Mouse (Mus musculus) left cerebral cortex, adult 9 months (tissue): ENCODE data around the gene Fbxl13.

ENCODE experiments used
- DNase-seq, 2 experiments: peaks; one replicate each; pipeline ENCODE4 v3.0.0; 2022; ENCODE audit warnings: low spot score in 2 of 2

The Fbxl13 gene

GRCm38 (mm10) chr5:21575210-21575550 is 70.3 kb downstream of the Fbxl13 start:
- no peak for DNase-seq

DNA sequence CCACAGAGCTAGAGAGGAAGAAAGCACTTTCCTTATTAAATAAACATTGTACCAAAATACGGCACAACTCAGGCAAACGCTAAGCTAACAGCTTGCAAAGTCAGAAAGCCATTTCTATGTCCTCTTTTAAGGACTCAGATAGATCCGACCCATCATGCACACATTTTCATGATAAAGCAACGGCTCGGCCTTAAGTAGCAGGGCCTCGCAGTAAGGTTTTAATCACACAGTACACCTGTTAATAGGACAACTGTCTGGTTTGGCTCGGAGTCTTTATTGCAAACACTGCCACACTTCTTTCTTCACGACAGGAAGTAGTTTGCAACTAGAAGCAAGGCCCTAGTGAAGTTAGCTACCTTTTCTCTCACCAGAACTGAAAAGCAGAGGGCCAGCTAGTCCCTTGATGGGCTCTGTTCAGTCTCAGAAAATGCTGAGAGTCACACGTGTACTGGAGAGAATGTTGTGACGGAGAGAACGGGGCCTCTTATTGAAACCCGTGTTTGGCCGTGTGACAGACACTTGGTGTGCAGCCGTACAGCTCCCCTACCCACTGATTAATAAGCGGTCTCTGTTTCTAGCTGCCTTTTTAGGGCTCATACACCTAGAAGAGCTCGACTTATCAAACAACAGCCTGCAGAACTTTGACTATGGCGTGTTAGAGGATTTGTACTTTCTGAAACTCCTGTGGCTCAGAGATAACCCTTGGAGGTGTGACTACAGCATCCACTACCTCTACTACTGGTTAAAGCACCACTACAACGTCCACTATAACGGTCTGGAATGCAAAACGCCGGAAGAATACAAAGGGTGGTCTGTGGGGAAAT is 70.8 kb downstream of the Fbxl13 start:
- DNase-seq = no peak

GRCm38 (mm10) chr5:21572764-21573416 is 72.5 kb downstream of the Fbxl13 start:
- no peak for DNase-seq

DNA sequence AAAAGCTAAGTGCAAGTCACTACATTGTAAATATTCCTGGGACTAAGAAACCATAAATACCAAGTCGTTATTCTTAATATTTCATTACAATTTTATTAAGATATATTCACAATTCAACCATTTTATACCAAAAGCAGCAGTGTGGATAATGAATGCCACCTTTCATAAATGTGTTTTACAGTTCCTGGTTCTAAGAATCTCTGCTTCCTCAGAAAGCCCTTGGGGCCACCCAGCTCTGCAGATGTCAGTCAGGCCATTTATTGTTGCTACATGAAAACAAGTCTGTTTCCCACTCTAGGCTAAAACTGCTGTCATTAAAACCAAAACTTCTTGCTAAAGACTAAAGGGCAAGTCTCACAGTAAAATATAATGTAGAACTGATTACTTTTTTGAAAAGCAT is 77.7 kb downstream of the Fbxl13 start:
- DNase-seq = no peak

- DNase-seq = peak in 1 of 2 experiments; percentile 24
These were observed 79.9 kb downstream of the Fbxl13 start for GRCm38 (mm10) chr5:21565392-21566065.

DNA sequence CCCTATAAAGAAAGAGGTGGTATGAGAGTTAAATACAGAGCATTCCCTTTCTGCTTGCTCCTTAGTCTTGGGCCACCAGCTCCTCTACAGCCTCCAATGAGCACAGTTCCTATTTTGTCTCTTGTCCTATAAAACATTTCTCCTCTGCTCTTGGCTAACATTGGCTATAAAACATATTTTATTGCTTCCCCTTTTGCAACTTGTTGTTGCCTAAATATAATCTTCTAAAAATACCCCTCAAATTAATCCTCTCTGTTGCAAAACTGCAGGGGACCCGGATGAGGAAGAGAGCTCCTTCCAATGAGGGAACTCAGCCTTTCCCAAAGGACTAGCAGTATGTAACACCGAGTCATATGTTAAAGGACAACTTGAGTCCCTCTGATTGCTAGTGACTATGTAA is 81.5 kb downstream of the Fbxl13 start:
- no peak for DNase-seq

DNA sequence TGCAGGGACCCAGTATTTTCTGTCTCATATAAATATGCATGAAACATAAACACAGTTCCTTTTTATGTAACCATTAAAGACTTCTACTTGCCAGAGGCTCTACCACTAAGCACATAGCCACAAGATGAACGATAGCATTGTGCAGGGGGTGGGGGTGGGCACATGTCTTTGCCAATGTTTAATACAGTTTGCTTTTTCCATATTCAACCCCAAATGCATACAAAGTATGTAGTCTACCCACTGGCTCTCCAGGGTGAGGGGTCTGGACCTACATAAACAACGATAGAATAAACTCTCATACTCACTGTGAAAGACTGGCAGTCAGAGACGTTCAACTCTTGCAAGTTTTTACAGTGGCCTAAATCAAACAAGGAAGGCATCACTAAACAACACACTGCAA is 88.9 kb downstream of the Fbxl13 start:
- DNase-seq = no peak

DNA sequence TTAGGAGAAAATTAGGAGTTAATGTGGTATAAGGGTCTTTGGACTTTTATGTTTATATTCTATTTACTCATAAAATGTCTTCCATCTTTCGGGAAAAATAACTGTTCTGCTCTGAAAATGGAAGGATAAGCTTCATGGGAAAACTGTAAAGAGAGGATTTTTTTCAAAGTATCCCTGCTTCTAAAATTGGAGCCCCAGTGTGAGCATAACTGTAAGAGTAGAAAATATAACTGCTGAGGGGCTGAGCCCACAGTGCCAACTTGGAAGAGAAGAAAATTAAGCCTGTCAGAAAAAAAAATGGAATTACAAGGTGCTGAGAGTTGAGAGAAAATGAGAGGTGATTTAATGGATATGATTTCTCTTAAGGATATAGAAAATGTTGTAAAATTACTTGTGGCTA is 90.7 kb downstream of the Fbxl13 start:
- DNase-seq = no peak

DNA sequence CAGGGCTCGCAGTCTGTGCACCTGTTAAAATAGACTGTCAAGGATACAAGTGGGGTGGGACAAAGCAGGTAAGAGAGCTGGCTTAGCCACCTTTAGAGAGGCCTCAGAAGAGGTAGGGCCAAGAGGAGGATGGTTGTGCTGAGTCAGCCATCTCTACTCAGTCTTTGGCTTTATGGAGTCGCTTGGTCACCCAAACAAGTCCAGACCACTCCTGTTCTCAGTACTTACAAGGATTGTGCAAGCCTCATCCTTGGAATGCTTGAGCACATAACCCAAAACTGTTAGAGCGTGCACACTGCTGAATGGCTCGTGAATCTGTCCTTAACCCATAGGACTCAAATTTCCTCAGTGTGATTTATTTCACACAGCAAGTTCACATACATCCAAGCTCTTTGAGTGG is 91.7 kb downstream of the Fbxl13 start:
- DNase-seq = no peak

DNA sequence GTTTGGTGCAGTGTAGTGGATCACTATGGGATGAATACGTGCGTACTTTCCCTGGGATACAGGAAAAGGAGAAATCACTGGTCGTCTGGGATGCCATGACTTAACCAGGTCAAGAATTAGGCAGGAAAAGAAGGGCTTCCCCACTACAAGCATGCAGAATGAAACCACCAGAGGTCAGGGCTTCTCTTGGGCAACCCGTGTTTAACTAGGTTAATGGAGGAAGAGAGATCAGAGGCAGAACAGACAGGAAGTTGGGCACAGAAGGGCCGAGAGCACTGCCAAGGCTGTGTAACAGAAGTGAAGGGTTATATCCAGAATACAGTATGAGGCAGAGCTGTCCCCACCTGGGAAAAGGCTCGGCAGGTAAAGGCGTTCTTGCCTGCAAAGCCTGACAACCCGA is 98.4 kb downstream of the Fbxl13 start:
- no peak for DNase-seq

DNA sequence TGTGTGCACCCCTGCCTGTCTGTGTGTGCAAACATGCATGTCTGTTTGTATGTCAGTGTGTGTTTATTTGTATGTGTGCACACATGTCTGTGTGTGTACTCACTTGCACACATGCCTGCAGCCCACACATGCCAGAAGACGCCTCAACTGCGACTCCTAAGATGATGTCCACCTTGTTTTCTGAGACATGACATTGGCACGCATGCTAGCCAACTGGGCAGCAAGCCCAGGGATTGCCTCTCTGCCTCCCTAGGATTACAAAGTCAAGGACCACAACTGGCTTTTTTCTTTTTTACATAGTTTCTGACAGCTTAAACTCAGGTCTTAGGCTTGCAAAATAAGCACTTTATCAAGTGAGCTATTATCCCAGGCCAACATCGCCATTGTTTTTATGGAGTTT is 99.6 kb downstream of the Fbxl13 start:
- no peak for DNase-seq

- DNase-seq = no peak
These were observed 100.2 kb downstream of the Fbxl13 start for GRCm38 (mm10) chr5:21545227-21545626.

- no peak for DNase-seq
These were observed 100.6 kb downstream of the Fbxl13 start for GRCm38 (mm10) chr5:21544821-21545220.

- no peak for DNase-seq
These were observed 101.8 kb downstream of the Fbxl13 start, which contains the start of gene Lrrc17 for GRCm38 (mm10) chr5:21543409-21544201. Gene Lrrc17, plus strand, starts transcription at chr5:21543559.

DNA sequence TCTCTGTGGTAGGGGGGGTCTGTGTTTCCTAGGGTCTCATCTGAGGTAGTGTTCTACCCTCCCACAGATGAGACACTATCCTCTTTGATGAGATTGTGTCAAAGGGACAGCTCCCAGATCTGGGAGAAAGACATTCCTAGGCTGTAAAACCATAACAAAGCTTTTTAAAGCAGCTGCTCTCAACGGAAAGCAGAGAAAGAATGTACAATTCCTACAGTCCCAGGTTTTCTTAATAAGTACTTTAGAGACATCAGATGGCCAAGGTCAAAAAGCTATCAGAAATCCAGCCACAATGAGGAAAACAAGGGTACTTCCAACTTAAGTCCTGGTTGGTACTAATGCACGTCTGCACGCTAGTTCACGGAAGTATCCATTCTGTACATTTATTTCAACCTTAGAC is 103.2 kb downstream of the Fbxl13 start:
- DNase-seq = no peak

DNA sequence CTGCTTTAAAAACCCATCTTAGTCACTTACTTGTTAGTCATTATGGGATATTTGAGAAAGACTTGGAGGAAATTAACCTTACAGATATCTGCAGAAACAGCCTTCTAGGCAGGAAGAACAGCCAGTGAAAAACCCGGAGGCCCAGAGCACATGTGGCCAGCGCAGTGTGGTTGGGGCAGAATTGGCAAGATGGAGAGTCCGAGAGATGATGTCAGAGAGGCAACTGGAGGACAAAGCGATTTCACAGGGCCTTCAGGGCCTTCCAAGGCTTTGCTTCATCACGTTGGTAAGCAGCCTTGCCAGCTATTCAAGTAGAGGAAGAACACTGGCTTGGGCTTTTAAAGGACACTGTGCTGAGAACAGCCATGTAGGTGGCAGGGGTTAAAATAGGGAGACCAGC is 112.5 kb downstream of the Fbxl13 start:
- DNase-seq = no peak

GRCm38 (mm10) chr5:21532126-21532525 is 113.3 kb downstream of the Fbxl13 start:
- DNase-seq = no peak

- DNase-seq = no peak
These were observed 116.2 kb downstream of the Fbxl13 start for GRCm38 (mm10) chr5:21529110-21529720.

DNA sequence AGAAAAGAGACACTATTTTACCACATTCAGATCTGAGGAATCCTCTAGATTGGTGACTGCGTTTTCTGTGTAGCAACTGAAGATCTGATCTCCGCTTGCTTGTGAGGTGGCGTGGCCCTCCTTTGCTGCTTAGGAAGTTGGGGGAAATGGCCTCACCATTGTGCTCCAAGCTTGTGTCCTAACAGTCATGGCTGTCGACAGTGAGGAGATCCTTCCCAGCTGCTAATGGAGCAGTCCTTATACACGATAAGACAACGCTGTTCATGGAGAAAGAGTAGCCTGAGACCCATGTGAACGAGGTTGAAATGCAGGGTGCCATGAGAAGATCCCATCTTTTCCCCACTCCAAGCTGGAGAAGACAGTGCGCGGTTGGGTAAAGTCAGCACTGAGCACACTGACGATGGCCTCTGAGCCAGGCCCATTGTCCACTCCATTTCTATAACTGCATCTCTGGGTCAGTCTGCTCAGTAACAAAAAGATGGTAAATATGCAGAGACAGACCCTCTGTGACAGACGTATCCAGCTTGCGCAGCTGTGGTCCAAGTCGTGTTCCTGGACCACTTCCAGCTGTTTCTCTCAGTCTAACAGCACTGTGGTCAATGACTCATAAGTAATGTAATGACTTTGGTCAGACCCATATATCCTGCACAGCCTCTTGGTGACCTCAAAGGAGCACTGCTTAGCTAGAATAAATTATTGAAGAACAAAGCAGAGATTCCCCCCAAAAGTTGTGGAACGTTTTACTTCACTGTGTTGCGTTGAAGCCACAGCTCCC is 117.2 kb downstream of the Fbxl13 start:
- no peak for DNase-seq

GRCm38 (mm10) chr5:21527488-21527911 is 117.9 kb downstream of the Fbxl13 start:
- no peak for DNase-seq
